Mouse (Mus musculus): Measurements from ENCODE around the gene Frzb. TPM values are rescaled to one million over a fixed set of nuclear protein-coding genes. Genes with fewer than 3 reads are reported as not detected.

Frzb gene
- total RNA-seq, 2 experiments from 2014 or later, result 28.3 to 29.8 TPM

DNA sequence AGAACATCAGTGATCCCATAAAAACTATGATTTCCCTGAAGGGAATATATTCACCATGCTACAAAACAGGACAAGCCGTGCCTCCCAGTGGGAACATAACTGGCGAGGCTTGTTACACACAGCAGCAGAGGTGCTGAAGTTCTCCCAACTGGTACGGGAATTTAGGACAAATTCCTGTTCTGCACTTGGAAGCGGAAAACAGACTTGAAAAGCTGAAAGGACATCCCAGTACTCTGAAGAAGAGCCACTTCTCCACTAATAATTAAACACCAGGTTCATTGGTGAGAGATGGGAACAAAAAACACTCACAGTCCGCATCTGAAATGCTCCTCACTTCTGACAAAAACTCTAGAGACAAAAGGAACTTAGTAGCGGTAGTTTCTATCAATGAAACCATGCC lies 31.1 kb downstream of the Frzb start:
- no peak for TF ChIP-seq CTCF (IDR thresholded peaks at IDR 0.05)
- intact Hi-C loops (cut with DNase I), result no loop called here
- H3K4me3 ChIP-seq, result no peak overlapping the region
- H3K27ac ChIP-seq, result no peak overlapping the region
- no peak for DNase-seq (ENCODE audit: extremely low spot score in 1 of 2, low spot score in 2 of 2)

GRCm38 (mm10) chr2:80414387-80414786 lies 33.0 kb downstream of the Frzb start:
- no peak for DNase-seq (ENCODE audit: extremely low spot score in 1 of 2, low spot score in 2 of 2)
- H3K4me3 ChIP-seq, result no peak overlapping the region
- H3K27ac ChIP-seq, result no peak overlapping the region
- no peak for TF ChIP-seq CTCF (IDR thresholded peaks at IDR 0.05)
- intact Hi-C loops (cut with DNase I), result no loop called here

DNA sequence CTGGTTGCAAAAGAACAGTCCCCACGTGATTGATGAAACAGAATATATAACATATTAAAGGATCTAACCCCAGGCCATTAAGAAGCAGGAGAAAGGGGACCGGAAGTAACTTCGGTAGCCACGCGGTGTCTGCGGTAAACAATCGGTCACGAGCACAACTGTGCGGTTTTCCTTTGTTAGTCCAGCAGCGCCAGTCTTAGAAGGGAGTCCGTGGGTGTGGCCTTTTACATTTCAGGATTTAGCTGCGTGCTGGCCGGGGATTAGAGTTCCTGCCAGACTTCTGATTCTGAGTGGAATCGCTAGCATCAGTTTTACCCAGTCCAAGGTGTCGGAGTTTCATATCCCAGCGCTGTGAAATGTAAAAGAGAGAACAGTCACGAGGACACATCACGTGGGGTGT lies 34.3 kb downstream of the Frzb start:
- intact Hi-C loops (cut with DNase I), result no loop called here
- no peak for DNase-seq (ENCODE audit: extremely low spot score in 1 of 2, low spot score in 2 of 2)
- TF ChIP-seq CTCF (IDR thresholded peaks at IDR 0.05), result no peak
- Histone ChIP-seq H3K4me3 (no peak overlapping the region), H3K27ac (no peak overlapping the region)

DNA sequence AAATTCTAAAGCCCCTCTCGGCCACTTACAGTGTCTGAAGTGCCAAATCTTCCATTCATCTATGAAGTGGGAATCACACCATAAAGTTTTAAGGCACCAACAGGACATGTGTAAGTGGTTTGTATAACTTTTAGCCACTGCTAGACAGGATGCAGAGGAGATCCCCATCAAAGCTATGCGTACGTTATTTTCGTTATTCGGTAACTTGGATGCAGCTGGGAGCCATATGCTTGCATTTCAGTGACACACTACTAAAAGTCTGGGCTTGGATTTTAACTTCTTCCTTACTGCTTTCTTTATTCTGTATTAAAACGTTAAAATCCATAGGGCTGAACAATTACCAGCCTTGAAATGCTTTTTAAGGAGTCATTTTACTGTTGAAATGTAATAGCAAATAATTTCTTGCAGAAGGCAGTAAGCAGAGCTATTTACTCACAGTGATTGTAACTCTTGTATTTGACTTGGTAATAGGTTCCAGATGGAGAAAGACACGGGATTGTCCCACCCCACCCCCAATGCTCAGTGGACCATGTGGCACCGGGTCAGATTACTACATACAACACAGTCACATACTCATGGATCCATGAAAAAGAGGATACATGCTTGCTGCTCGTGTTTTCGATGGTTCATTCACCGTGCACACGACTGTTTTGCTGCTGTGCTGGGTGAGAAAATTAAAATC lies 37.4 kb downstream of the Frzb start:
- no peak for DNase-seq (ENCODE audit: extremely low spot score in 1 of 2, low spot score in 2 of 2)
- H3K27ac ChIP-seq, result no peak overlapping the region
- TF ChIP-seq CTCF (IDR thresholded peaks at IDR 0.05), result no peak
- no peak overlapping the region for H3K4me3 ChIP-seq
- intact Hi-C loops (cut with DNase I), result no loop called here

- DNase-seq (ENCODE audit: extremely low spot score in 1 of 2, low spot score in 2 of 2), result no peak
- TF ChIP-seq CTCF (IDR thresholded peaks at IDR 0.05), result no peak
- Histone ChIP-seq H3K27ac (no peak overlapping the region), H3K4me3 (no peak overlapping the region)
- intact Hi-C loops (cut with DNase I), result no loop called here
Measured at GRCm38 (mm10) chr2:80404770-80405169, 42.7 kb downstream of the Frzb start.

GRCm38 (mm10) chr2:80398595-80399099 lies 48.8 kb downstream of the Frzb start:
- no peak for TF ChIP-seq CTCF (IDR thresholded peaks at IDR 0.05)
- DNase-seq (ENCODE audit: extremely low spot score in 1 of 2, low spot score in 2 of 2), result no peak
- Histone ChIP-seq H3K4me3 (no peak overlapping the region), H3K27ac (no peak overlapping the region)
- intact Hi-C loops (cut with DNase I), result no loop called here

GRCm38 (mm10) chr2:80396864-80397263 lies 50.6 kb downstream of the Frzb start:
- no peak overlapping the region for H3K27ac ChIP-seq
- intact Hi-C loops (cut with DNase I), result no loop called here
- TF ChIP-seq CTCF (IDR thresholded peaks at IDR 0.05), result no peak
- DNase-seq (ENCODE audit: extremely low spot score in 1 of 2, low spot score in 2 of 2), result no peak
- H3K4me3 ChIP-seq, result no peak overlapping the region

DNA sequence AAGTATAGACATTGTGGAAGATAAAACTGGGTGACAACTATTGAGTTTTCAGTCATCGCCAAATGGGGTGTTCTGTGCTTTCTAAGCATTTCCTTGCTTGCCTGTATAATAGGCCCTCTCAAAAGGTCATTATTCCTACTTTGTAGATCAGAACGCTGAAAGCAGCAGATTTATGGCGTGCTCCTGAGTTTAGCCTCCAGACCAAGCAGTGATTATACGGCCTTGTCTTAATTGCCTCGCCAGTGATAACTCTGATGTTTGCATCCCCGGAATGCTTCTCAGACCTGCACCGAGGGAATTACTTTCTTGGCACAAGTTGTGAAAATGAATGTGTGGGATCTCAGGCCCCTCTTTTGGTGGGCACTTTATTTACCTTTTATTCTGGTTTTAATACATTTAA lies 51.4 kb downstream of the Frzb start:
- intact Hi-C loops (cut with DNase I), result no loop called here
- Histone ChIP-seq H3K27ac (no peak overlapping the region), H3K4me3 (no peak overlapping the region)
- DNase-seq (ENCODE audit: extremely low spot score in 1 of 2, low spot score in 2 of 2), result no peak
- TF ChIP-seq CTCF (IDR thresholded peaks at IDR 0.05), result no peak

DNA sequence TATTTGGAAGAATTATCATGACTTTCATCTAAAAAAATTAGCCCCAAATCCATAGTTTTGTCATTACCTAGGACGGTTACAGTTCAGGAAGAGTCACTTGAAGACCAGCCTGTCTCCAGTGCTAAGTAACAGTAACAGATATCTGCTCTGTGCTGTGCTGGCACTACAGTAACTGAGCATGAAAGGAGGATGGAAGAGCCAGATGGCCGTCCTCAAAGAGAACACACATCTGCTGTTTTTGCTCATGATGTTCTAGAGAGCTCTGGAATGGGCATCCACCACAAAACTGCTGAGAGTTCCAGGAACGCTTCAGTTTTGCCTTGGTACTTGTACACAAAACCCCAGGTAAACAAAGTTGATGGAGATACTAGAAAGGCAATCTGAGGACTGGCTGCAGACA lies 59.1 kb downstream of the Frzb start:
- no peak for TF ChIP-seq CTCF (IDR thresholded peaks at IDR 0.05)
- intact Hi-C loops (cut with DNase I), result no loop called here
- Histone ChIP-seq H3K27ac (no peak overlapping the region), H3K4me3 (no peak overlapping the region)
- DNase-seq (ENCODE audit: extremely low spot score in 1 of 2, low spot score in 2 of 2), result no peak

- no peak for TF ChIP-seq CTCF (IDR thresholded peaks at IDR 0.05)
- DNase-seq (ENCODE audit: extremely low spot score in 1 of 2, low spot score in 2 of 2), result no peak
- Histone ChIP-seq H3K27ac (no peak overlapping the region), H3K4me3 (no peak overlapping the region)
- intact Hi-C loops (cut with DNase I), result no loop called here
Measured at GRCm38 (mm10) chr2:80387668-80388067, 59.8 kb downstream of the Frzb start.

DNA sequence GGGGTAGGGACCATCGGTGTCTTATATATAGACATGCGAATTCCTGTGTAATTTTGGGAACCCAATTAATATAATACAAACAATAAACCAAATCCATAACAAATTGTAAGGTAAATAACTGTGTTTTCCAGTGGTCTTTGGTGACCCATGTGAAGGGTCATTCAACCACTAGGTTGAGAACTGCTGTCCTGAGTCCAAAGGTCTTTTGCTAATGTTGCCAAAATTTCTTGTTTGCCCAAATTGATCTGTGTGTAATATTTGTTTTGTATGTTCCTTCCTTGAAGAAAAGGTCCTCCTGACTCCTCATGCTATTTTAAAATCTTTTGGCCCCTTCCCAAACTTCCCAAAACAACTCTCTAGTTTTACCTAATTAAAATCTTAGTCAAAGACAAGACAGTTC lies 61.2 kb downstream of the Frzb start:
- Histone ChIP-seq H3K4me3 (no peak overlapping the region), H3K27ac (no peak overlapping the region)
- no peak for DNase-seq (ENCODE audit: extremely low spot score in 1 of 2, low spot score in 2 of 2)
- no peak for TF ChIP-seq CTCF (IDR thresholded peaks at IDR 0.05)
- intact Hi-C loops (cut with DNase I), result no loop called here

- no peak overlapping the region for H3K27ac ChIP-seq
- DNase-seq (ENCODE audit: extremely low spot score in 1 of 2, low spot score in 2 of 2), result no peak
- TF ChIP-seq CTCF (IDR thresholded peaks at IDR 0.05), result no peak
- no peak overlapping the region for H3K4me3 ChIP-seq
- intact Hi-C loops (cut with DNase I), result no loop called here
Measured at GRCm38 (mm10) chr2:80384447-80384846, 63.0 kb downstream of the Frzb start.

GRCm38 (mm10) chr2:80379848-80380247 lies 67.6 kb downstream of the Frzb start:
- Histone ChIP-seq H3K27ac (no peak overlapping the region), H3K4me3 (no peak overlapping the region)
- intact Hi-C loops (cut with DNase I), result no loop called here
- DNase-seq (ENCODE audit: extremely low spot score in 1 of 2, low spot score in 2 of 2), result no peak
- no peak for TF ChIP-seq CTCF (IDR thresholded peaks at IDR 0.05)
